Mouse (Mus musculus): ENCODE data around the gene Taf5.

The Taf5 gene

DNA sequence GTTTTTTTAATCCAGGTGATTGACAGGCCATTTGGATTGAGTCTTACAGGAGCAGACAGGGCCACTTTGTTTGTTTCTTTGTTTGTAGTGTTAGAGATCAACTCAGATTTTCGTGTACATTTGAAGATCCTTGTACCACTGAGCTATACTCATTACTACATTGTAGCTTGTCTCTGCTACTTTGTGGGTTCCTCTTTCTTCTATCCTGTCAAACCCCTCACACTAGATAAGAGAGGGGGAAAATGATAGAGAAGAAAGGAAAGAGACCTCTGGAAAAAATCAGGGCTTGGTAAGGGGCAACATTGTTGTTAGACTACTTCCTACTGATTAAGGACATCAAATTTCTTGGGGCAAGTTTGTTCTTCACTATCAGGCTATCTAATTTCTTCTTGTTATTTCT lies 9.9 kb upstream of the Taf5 start:
- no peak for ATAC-seq (ENCODE audit: insufficient number of reproducible peaks, low FRiP score, low TSS enrichment)

DNA sequence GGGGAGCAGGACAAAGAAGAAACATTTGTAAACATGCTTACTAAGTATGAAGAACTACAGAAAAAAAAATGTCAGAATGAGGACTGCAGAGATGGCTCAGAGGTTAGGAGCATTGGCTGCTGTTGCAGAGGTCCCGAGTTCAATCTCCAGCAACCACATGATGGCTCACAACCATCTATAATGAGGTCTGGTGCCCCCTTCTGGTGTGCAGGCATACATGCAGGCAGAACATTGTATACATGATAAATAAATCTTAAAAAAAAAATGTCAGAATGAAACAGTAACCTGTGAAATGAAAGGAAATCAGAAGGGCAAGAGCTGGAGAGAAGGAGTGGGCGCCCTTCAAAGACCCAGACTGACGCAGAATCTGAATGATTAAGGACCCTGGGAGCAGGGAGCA lies 1.7 kb upstream of the Taf5 start:
- no peak for ATAC-seq (ENCODE audit: insufficient number of reproducible peaks, low FRiP score, low TSS enrichment)

- ATAC-seq (ENCODE audit: insufficient number of reproducible peaks, low FRiP score, low TSS enrichment) = peak; percentile 89
Measured at GRCm38 (mm10) chr19:47067924-47068611, 522 bp downstream of the Taf5 start.

- ATAC-seq (ENCODE audit: insufficient number of reproducible peaks, low FRiP score, low TSS enrichment) = no peak
Measured at GRCm38 (mm10) chr19:47088226-47088625, 20.7 kb downstream of the Taf5 start.

DNA sequence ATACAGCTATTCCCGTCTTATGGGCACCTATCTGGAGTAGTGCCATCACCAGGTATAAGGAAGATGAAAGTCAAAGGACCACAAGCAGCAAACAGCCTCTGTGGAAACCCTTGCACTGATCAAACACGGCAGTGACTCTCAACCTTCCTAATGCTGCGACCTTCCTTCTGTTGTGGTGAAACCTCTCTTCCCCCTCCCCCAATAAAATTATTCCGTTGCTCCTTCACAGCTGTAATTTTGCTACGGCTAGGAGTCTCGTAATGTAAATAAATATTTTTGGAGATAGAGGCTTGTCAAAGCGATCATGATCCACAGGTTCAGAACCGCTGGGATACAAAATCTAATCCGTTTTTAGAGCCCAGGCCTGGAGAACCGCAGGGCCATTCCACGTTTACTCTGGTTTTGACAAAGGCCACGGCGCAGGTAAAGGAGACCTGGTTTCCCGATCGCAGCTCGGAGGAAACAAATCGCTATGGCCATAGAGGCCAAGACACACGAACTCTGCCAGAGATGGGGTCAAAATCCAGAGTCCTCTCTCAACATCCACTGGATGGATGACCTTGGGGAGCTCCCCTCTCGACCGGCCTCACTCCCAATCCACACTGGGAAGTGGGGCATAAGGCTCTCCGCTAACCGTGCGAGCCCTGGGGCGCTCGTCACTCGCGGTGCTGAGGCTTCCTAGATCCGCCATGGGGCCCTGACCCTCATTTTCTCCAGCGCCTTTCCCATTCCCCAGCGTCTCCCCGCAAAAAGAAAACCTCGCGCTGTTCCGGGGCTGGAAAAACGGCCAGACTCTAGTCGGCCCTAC lies 22.4 kb downstream of the Taf5 start:
- ATAC-seq (ENCODE audit: insufficient number of reproducible peaks, low FRiP score, low TSS enrichment) = 0 out of 2 replicates have a peak, but pooled peaks have one; percentile 15

DNA sequence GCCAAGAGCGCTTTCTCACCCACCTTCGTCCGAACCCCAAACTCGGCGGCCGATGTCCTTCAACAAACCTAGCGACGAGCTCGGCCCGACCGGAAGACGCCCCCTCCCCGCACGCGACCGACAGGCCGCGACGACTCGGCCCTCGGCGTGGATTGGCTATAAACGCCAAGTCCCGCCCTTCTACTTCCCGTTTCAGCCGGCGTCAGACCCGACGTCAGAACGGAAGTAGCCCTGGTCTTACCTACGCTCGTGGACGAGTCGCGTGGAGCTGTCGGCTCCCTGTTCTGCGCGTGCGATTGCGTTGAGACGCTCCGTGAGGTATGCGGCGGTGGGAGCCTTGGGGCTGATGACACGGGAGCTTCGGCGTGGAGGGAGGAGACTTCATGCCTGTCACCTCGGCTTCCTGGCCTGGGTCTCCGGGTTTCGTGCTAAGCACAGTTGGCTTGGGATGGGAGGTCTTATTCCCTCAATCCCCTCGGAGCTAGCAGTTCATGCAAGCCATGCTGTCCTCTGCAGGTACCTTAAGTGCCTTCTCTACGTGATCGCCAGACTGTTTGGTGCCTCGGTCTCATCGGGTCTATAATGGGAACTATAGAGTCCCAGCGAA lies 23.1 kb downstream of the Taf5 start, which contains the start of the genes Usmg5 and Pdcd11:
TSS of gene Usmg5 (minus strand) at position 98 of the 607 bp plus-strand sequence.
TSS of gene Pdcd11 (plus strand) at position 219 of the 607 bp plus-strand sequence.
- ATAC-seq (ENCODE audit: insufficient number of reproducible peaks, low FRiP score, low TSS enrichment) = peak; percentile 98

DNA sequence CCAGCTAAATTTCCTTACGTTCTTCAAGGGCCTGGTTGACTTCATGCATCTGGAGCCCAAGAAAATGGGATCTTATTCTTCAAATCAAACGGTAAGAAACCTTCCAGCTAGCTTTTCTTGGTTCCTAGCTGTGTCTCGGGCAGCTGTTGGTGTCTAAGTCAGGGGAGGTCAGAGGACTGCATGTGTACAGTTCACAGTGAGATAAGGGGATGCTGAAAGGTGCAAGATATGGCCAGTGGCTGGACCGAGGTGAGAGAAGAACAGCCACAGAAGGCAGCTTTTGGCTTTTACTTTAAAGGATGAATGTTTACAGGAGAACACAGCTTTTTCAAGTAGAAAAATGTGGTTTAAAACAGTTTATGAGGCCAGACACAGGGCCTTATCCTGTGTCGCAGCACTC lies 33.5 kb downstream of the Taf5 start:
- no peak for ATAC-seq (ENCODE audit: insufficient number of reproducible peaks, low FRiP score, low TSS enrichment)

DNA sequence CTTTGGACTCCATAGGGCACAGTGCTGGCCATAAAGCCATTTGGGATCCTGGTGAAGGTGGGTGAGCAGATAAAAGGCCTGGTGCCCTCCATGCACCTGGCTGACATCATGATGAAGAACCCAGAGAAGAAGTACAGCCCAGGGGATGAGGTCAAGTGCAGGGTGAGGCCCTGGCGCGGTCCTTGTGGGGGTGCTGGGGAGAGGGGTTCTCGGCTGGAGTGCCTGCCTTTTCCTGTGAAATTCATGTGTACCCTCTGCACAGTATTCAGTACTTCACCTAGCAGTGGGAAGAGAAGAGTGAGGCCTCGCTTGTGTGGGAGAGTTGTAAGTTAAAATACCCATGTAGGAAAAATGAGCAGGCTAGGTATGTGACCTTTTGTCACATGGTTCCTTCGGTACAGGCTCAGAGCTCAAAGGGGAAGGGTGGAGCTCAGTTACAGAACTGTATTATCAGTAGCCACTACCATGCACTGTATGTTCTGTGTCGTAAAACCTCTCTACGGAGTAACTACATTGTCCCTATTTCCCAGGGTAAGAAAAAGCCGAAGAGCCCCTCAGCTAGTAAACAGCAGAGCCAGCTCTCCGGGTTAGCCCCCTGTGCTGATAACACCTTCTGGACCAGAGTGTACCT lies 37.2 kb downstream of the Taf5 start:
- no peak for ATAC-seq (ENCODE audit: insufficient number of reproducible peaks, low FRiP score, low TSS enrichment)

GRCm38 (mm10) chr19:47118634-47119033 lies 51.1 kb downstream of the Taf5 start:
- no peak for ATAC-seq (ENCODE audit: insufficient number of reproducible peaks, low FRiP score, low TSS enrichment)

DNA sequence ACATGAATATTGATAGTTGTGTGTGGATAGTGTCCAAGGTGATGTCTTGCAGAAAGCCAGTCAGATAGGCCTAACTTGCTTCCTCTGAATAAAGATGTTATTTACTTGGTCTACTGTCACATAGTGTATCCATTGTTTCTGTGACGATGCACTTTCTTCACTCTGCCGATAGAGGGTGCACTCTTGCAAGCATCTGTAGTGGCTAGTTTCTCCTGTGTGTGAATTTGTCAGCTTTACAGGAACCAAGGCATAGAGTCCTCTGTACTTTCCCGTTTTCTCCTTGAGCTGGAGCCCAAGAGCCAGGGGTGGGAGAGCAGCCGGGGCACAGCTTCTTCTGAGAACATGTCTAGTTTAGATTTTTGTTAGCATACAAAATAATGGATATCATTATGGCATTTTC lies 53.5 kb downstream of the Taf5 start:
- ATAC-seq (ENCODE audit: insufficient number of reproducible peaks, low FRiP score, low TSS enrichment) = no peak

GRCm38 (mm10) chr19:47122802-47123201 lies 55.3 kb downstream of the Taf5 start:
- ATAC-seq (ENCODE audit: insufficient number of reproducible peaks, low FRiP score, low TSS enrichment) = no peak

GRCm38 (mm10) chr19:47128164-47128563 lies 60.6 kb downstream of the Taf5 start:
- ATAC-seq (ENCODE audit: insufficient number of reproducible peaks, low FRiP score, low TSS enrichment) = no peak

DNA sequence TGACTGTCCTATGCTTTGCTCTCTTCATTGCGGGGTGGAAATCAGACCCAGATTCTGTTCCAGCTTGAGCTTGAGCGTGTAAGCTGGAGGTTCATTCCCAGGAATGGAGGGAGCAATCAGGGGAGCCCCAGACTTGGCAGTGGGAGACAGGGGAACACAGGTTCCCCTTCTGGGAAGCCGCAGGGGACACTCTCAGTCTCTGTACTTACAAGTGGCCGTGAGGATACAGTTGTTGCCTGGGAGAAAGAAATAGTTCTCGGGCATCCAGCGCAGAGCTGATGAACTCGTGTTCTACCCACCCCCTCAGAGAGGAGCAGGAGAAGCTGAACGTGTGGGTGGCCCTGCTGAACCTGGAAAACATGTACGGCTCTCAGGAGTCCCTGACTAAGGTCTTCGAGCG lies 61.3 kb downstream of the Taf5 start:
- ATAC-seq (ENCODE audit: insufficient number of reproducible peaks, low FRiP score, low TSS enrichment) = no peak

DNA sequence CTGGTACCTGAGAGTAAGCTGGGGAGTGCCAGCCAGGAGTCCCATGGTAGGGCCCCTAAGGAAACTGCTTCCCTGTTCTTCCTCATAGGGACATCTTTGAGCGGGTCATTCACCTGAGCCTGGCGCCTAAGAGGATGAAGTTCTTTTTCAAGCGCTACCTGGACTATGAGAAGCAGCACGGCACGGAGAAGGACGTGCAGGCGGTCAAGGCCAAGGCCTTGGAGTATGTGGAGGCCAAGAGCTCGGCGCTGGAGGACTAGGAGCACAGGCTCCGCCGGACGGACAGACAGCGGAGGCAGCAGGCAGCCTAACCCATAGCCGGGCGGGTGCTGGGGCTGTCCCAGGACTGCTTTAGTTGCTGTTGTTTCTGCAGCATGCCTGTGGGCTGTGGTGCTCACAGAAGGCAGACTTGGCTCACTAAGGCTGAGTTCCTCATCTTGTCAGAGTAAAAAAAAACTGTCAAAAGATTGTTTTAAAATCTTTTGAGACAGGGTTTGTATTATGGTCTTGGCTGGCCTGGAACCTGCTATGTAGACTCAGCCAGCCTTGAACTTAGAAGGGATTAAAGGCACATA lies 63.1 kb downstream of the Taf5 start:
- ATAC-seq (ENCODE audit: insufficient number of reproducible peaks, low FRiP score, low TSS enrichment) = no peak

Data from cerebellum, adult (tissue).